Mouse (Mus musculus): ENCODE data around the gene Atxn7l3b. TPM values are rescaled to one million over a fixed set of nuclear protein-coding genes. Genes with fewer than 3 reads are reported as not detected.
A peak's percentile ranks its signal among the peaks of the same experiment; 100 is the strongest.

Gene Atxn7l3b
- total and polyA plus RNA-seq, 3 experiments, result 33.9 to 88.8 (median 69.5) TPM

DNA sequence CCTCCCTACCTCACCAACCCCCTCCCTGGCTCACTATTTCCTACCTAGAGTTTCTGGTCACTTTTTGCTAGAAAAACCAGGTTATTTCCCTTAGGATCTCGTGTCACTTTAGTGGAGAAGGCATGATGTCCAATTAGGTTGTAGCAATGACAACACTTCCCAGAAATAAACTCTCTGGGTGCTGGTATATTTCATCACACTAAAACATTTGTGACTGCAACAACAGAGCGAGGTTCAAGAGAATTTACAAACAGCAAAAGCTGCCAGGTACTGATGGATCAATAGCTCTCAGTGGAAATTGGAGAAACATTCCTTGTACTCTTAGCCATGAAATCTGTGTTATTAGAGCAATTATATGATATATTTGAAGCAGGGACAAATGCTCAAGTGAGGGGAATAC is 25.3 kb upstream of the Atxn7l3b start:
- Histone ChIP-seq H3K9me3 (replicated peaks) (no peaks in the 10 kb centered on the region), H3K4me1 (ENCODE audit: insufficient read depth, low read depth, low read length) (no peaks in the 10 kb centered on the region), H3K27me3 (ENCODE audit: insufficient read depth, low read length) (no peaks in the 10 kb centered on the region), H3K36me3 (replicated peaks) (no peaks in the 10 kb centered on the region), H3K4me3 (ENCODE audit: low read depth, low read length) (no peak overlapping the region)
- no peak for DNase-seq (ENCODE audit: low spot score)
- TF ChIP-seq TAL1 (conservative IDR thresholded peaks at IDR 0.05; ENCODE audit: low read depth, low read length) (no peak), GATA1 (IDR thresholded peaks at IDR 0.05; ENCODE audit: borderline replicate concordance, low read length) (no peak), GATA2 (IDR thresholded peaks at IDR 0.05; ENCODE audit: borderline replicate concordance, low read depth, low read length) (no peak)
- no peak for ATAC-seq (ENCODE audit: extremely low read depth, insufficient number of reproducible peaks, low FRiP score, poor library complexity, severe bottlenecking)

DNA sequence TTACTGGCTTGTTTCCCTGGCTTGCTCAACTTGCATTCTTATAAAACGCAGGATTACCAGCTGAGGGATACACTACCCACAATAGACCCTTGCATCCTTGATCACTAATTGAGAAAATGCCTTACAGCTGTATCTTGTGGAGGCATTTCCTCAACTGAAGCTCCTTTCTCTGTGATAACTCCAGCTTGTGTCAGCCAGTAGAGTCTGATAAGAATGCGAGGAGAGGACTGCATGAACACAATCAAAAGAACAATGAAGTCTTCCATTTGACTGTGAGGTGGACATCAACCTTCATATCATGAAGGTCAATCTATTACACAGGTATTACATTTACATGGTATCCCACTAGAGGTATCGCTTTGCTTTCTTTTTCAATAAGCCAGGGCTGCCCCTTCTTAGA is 19.7 kb upstream of the Atxn7l3b start:
- no peak overlapping the region for H3K4me3 ChIP-seq (ENCODE audit: low read depth, low read length)
- DNase-seq (ENCODE audit: low spot score), result no peak
- H3K4me1 ChIP-seq (ENCODE audit: insufficient read depth, low read depth, low read length), result no peaks in the 10 kb centered on the region
- no peaks in the 10 kb centered on the region for H3K9me3 ChIP-seq (replicated peaks)
- no peaks in the 10 kb centered on the region for H3K36me3 ChIP-seq (replicated peaks)
- ATAC-seq (ENCODE audit: extremely low read depth, insufficient number of reproducible peaks, low FRiP score, poor library complexity, severe bottlenecking), result no peak
- TF ChIP-seq GATA1 (IDR thresholded peaks at IDR 0.05; ENCODE audit: borderline replicate concordance, low read length) (no peak), CTCF (IDR thresholded peaks at IDR 0.05; ENCODE audit: low read depth, low read length) (no peak), TAL1 (conservative IDR thresholded peaks at IDR 0.05; ENCODE audit: low read depth, low read length) (no peak), POLR2AphosphoS5 (IDR thresholded peaks at IDR 0.05; ENCODE audit: insufficient replicate concordance, low read depth, low read length) (no peak), GATA2 (IDR thresholded peaks at IDR 0.05; ENCODE audit: borderline replicate concordance, low read depth, low read length) (no peak)
- no peaks in the 10 kb centered on the region for H3K27me3 ChIP-seq (ENCODE audit: insufficient read depth, low read length)

DNA sequence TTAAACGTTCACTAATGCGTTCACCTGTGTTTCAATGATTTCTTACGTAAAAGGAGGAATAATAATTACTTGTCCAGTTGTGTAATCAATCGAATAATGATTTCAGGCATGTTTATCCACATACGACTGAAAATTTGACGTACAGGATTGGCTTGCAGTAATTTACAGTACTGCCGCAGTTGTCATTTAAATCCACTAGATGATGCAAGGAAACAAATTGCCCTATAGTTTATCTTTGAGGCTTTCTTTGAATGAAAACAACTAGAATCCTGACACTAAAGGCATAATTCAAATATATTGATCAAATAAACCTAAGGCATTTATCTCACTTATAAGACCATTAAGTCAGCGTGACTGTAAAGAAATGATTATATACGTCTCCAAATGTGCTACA is 418 bp upstream of the Atxn7l3b start:
- no peak for DNase-seq (ENCODE audit: low spot score)
- no peak for ATAC-seq (ENCODE audit: extremely low read depth, insufficient number of reproducible peaks, low FRiP score, poor library complexity, severe bottlenecking)

DNA sequence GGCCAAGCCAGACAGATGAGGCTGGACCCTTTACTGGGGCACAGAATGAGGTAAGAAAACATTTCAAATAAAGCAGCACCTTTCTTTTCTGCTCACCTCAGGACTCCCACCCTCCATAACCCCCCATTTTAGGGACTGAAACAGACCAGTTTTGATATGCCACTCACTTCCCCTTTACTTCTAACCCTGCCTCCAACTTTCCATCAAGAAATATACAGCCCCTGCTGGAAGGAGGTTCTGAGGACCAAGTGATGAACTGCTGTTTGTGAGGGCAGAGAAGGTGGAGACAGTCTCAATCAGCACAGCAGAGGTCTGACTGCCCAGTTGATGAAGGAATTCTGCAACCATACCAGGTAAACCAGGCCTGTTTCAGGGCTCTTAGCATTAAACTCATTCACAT is 1.8 kb downstream of the Atxn7l3b start:
- H3K27me3 ChIP-seq (ENCODE audit: insufficient read depth, low read length), result no peaks in the 10 kb centered on the region
- no peak for TF ChIP-seq GATA2 (IDR thresholded peaks at IDR 0.05; ENCODE audit: borderline replicate concordance, low read depth, low read length)
- TF ChIP-seq GATA1 (IDR thresholded peaks at IDR 0.05; ENCODE audit: borderline replicate concordance, low read length), result no peak
- TF ChIP-seq POLR2AphosphoS5 (IDR thresholded peaks at IDR 0.05; ENCODE audit: insufficient replicate concordance, low read depth, low read length), result no peak
- no peak for TF ChIP-seq TAL1 (conservative IDR thresholded peaks at IDR 0.05; ENCODE audit: low read depth, low read length)
- TF ChIP-seq CTCF (IDR thresholded peaks at IDR 0.05; ENCODE audit: low read depth, low read length), result no peak
- H3K9me3 ChIP-seq (replicated peaks), result no peaks in the 10 kb centered on the region
- DNase-seq (ENCODE audit: low spot score), result no peak
- peaks cover 36% of the 10 kb centered on the region for H3K4me1 ChIP-seq (ENCODE audit: insufficient read depth, low read depth, low read length)
- peak overlapping the region; percentile 88; the same call in 1 of the 2 replicates for H3K4me3 ChIP-seq (ENCODE audit: low read depth, low read length)
- peaks cover 24% of the 10 kb centered on the region for H3K36me3 ChIP-seq (replicated peaks)
- no peak for ATAC-seq (ENCODE audit: extremely low read depth, insufficient number of reproducible peaks, low FRiP score, poor library complexity, severe bottlenecking)

More for the DNA sequence above, 418 bp upstream of the Atxn7l3b start:
- Histone ChIP-seq H3K4me3 (ENCODE audit: low read depth, low read length) (peak overlapping the region; percentile 88), H3K27me3 (ENCODE audit: insufficient read depth, low read length) (no peaks in the 10 kb centered on the region), H3K9me3 (replicated peaks) (no peaks in the 10 kb centered on the region), H3K4me1 (ENCODE audit: insufficient read depth, low read depth, low read length) (peaks cover 36% of the 10 kb centered on the region), H3K36me3 (replicated peaks) (peaks cover 22% of the 10 kb centered on the region)
- TF ChIP-seq GATA2 (IDR thresholded peaks at IDR 0.05; ENCODE audit: borderline replicate concordance, low read depth, low read length), result no peak

DNA sequence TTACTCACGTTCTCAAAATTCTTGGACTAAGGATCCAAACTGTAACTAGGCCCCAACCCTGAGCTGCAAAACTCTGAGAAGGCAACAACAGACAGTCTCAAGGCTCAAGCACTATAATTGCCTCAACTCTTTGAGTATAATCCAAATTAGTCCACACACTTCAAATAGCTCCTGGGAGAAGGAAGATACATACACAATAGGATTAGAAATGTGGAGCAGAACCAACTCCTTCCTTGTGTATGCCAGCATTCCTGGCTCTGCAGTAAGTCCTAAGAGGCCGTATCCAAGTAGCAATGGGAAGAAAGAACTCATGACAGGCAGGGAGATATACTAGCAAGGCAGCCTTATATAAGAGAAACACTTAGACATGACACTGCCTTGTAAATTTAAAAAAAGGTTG is 2.5 kb downstream of the Atxn7l3b start:
- no peak for ATAC-seq (ENCODE audit: extremely low read depth, insufficient number of reproducible peaks, low FRiP score, poor library complexity, severe bottlenecking)
- Histone ChIP-seq H3K4me1 (ENCODE audit: insufficient read depth, low read depth, low read length) (peaks cover 36% of the 10 kb centered on the region), H3K9me3 (replicated peaks) (no peaks in the 10 kb centered on the region), H3K4me3 (ENCODE audit: low read depth, low read length) (peak overlapping the region; percentile 57; the same call in 1 of the 2 replicates), H3K36me3 (replicated peaks) (peaks cover 24% of the 10 kb centered on the region), H3K27me3 (ENCODE audit: insufficient read depth, low read length) (no peaks in the 10 kb centered on the region)
- DNase-seq (ENCODE audit: low spot score), result no peak
- TF ChIP-seq GATA2 (IDR thresholded peaks at IDR 0.05; ENCODE audit: borderline replicate concordance, low read depth, low read length) (no peak), TAL1 (conservative IDR thresholded peaks at IDR 0.05; ENCODE audit: low read depth, low read length) (no peak), POLR2AphosphoS5 (IDR thresholded peaks at IDR 0.05; ENCODE audit: insufficient replicate concordance, low read depth, low read length) (no peak), GATA1 (IDR thresholded peaks at IDR 0.05; ENCODE audit: borderline replicate concordance, low read length) (no peak), CTCF (IDR thresholded peaks at IDR 0.05; ENCODE audit: low read depth, low read length) (no peak)

DNA sequence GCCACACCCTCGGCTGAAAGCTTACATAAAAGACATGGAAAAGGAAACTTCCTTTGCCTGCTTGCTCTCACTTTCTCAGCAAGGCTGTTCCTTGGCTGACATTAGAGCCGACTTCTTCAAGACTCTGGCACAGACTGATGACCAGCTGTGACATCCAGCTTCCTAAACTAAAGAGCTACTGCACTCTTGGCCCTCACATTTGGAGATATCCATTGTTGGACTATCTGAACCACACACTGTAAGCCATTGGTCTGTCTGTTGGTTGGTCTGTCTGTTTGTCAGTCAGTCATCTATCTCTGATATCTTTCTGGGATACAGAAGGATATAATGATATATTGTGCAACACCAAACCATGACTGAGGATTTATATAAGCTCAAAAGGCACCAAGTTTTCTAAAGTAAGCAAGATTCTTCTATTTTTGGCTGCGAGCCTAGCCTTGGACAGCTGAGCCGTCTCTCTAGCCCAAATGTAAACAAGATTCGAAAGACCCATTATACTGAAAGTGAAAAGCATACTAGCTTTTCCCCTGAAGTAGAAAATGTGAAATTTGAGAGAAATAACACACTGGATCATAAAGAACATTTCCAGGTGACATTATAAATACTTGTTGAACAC is 12.1 kb downstream of the Atxn7l3b start:
- Histone ChIP-seq H3K9me3 (replicated peaks) (no peaks in the 10 kb centered on the region), H3K36me3 (replicated peaks) (no peaks in the 10 kb centered on the region), H3K4me3 (ENCODE audit: low read depth, low read length) (no peak overlapping the region), H3K27me3 (ENCODE audit: insufficient read depth, low read length) (0 out of 2 replicates have a peak, but pooled peaks cover 3% of the 10 kb centered on the region), H3K4me1 (ENCODE audit: insufficient read depth, low read depth, low read length) (no peaks in the 10 kb centered on the region; the same call in 1 of the 2 replicates)
- ATAC-seq (ENCODE audit: extremely low read depth, insufficient number of reproducible peaks, low FRiP score, poor library complexity, severe bottlenecking), result no peak
- TF ChIP-seq TAL1 (conservative IDR thresholded peaks at IDR 0.05; ENCODE audit: low read depth, low read length) (no peak), POLR2AphosphoS5 (IDR thresholded peaks at IDR 0.05; ENCODE audit: insufficient replicate concordance, low read depth, low read length) (no peak), GATA1 (IDR thresholded peaks at IDR 0.05; ENCODE audit: borderline replicate concordance, low read length) (no peak), GATA2 (IDR thresholded peaks at IDR 0.05; ENCODE audit: borderline replicate concordance, low read depth, low read length) (no peak), CTCF (IDR thresholded peaks at IDR 0.05; ENCODE audit: low read depth, low read length) (no peak)
- DNase-seq (ENCODE audit: low spot score), result no peak
